Mouse (Mus musculus) layer of hippocampus, adult 8-10 months (tissue): ENCODE results near the gene Svbp. TPM values are rescaled to one million over a fixed set of nuclear protein-coding genes. Genes with fewer than 3 reads are reported as not detected.

Source experiments
- DNase-seq, 2 experiments: peaks; one replicate each; pipeline ENCODE4 v3.0.0; 2022; ENCODE audit warnings: low spot score in 2 of 2
- total RNA-seq, 4 experiments: library from RNA; stranded (reverse); gene quantifications; 2 replicates each; pipeline ENCODE4 v1.2.4; 2022

Gene Svbp
- 10 to 100 TPM; 15.4 to 21.1 (median 16.3) TPM for total RNA-seq

DNA sequence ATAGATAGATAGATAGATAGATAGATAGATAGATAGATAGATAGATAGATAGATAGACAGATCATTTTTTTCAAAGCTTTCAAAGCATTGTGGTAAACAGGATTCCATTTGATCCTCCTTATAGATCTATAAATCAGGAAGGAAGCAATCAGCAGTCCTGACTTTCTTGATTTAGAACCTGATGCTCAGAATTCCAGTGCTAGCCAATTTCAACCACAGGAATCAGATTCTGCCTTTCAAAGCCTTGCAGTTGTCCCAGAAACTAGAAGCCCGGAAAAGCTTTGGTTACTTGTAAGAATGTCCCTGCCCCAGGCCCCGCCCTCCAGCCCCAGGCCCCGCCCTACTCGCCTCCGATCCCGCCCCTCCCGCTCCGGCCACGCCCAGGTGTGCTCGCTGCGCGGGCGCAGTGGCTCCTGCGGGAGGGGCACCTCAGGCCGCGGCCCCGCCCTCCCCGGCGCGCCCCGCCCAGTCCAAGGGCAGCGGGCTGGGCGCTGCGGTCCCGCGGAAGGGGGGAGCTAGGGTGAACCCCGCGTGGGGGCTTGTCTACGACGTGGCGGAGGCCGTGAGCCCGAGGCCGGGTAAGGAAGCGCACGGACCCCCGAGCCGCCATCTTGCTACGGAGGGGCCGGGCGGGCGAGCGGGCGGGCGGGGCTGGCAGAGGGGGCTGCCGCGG, at the start of gene Svbp:
TSS of gene Svbp (plus strand) at position 398 of the 673 bp plus-strand sequence.
- DNase-seq = peak; percentile 53 to 74

DNA sequence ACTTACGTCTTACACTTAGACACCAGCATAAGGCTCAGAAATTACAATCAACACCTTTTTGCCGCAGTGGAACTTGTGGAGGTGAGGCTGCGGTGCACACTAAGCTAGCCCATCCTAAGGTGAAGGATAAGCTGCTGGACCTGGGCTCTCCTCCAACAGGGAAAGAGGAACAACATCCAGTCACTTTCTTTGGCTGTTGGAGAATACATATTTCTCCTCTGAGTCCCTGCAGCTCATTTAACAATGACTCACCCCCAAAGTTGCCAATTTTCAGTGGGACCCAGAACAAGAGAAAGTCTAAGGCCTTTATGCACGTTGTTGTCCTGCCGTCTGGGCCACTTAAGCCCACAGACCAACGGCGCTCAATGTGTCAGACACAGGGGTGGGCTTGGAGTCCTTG, 48.3 kb upstream of the Svbp start:
- DNase-seq = no peak

DNA sequence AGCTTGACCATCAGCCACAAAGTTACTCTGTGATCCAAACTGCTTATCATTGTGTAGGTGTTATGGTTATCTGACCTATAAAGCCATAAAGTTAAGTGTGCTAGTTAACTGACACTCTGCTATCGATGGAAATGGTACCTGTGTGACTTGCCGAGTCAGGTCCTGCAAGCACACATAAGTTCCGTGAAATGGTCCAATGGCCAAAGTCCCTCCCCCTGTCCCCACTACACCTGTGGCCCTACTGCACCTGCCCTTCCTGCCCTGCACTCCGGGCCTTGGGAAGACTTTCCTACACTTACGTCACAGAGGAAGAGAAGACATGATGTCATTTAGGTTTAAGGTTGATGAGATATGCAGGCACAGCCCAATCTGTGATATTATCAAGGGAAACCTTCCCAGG, 47.8 kb upstream of the Svbp start:
- no peak for DNase-seq

DNA sequence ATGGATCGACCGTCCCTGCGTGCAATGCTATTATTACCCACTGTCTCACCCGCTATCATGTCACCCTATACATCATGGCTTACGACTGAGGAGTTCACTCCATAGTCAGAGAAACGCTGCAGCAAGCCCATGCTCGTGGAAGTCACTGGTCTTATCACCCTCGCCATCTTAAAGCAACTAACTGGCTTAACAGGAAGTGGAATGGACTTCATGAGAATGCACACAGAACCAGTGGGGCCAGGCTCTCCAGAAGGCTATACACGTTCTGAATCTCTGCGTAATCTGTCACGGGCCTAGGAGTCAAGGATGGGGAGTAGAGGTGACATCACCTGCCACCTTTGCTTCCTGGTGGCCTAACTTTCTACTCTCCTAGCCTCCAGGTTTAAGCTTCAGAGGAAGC, 46.4 kb upstream of the Svbp start:
- DNase-seq = no peak

DNA sequence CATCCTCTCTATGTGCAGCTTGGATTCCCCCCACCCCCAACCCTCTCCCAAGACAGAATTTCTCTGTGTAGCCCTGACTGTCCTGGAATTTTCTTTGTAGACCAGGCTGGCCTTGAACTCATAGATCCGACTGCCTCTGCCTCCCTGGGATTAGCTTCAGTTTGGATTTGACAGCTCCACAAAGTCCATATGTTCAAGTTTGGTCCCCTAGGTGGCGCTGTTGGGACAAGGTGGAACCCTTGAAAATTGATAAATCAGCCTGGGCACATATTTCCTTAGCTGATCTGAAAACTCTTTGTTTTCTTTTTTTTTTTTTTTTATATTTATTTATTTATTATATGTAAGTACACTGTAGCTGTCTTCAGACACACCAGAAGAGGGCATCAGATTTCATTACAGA, 37.9 kb upstream of the Svbp start:
- peak in 1 of 2 experiments; percentile 55 for DNase-seq

DNA sequence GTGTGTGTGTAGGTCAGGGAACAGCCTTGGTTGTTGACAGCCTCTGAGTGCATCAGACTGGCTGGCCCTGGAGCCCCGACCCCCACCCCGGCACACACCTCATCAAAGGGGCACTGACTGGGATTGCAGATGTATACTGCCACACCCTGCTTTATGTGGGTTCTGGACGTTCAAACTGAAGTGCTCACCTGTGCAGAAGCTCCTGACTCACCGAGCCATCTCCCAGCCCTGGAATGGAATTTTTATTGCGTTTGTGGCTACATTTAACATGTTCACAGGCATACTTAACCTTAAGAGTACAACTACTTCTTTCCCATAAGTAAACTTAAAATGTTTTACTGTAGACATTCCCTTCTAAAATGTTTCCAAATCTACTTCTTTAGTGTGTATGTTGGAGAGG, 37.2 kb upstream of the Svbp start:
- no peak for DNase-seq

DNA sequence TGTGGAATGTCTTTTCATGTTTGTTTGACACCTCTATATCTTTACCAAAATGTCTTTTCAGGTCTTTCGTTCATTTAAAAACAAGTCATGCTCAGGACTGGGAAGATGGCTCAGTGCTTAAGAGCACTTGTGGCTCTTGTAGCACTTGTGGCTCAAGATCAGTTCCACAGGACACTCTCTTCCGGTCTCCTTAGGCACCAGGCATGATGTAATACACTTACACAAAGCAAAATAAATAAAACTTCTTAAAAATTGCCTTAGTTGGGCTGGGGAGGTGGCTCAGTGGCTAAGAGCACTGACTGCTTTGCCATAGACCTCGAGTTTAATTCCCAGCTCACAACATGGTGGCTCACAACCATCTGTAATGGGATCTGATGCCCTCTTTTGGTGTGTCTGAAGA, 33.7 kb upstream of the Svbp start:
- no peak for DNase-seq

DNA sequence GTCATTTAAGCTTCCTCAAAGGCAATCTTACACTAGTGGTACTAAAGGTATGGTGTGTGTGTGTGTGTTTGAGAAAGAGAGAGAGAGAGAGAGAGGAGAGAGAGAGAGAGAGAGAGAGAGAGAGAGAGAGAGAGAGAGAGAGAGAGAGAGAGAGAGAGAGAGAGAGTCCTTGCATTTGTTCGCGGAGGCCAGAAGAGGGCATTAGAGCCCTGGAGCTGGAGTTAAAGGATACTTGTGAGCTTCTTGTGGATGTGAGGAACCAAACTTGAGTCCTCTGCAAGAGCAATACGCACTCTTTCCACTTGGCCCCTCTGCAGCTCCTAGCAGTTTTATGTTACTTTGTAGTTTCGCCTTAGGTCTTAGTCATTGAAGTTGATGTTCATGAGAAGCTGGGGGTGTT, 32.1 kb upstream of the Svbp start:
- no peak for DNase-seq

DNA sequence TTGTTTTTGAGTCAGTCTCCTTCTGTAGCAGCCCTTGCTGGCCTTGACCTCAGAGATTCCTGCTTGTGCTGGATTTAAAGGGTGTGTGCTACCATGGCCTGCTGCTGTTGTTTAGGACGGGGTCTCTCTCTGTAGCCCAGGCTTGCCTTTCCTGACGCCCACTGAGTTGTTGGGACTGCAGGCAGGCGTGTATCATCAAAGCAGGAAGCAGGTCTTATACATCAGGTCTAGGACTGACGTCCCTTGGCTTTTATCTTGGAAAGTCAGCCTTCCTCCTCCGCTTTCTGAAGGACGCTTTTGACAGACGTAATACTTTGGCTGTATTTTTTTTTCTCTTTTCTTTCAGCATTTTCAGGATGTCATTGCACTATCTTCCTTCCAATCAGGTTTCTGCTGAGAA, 29.2 kb upstream of the Svbp start:
- DNase-seq = no peak

DNA sequence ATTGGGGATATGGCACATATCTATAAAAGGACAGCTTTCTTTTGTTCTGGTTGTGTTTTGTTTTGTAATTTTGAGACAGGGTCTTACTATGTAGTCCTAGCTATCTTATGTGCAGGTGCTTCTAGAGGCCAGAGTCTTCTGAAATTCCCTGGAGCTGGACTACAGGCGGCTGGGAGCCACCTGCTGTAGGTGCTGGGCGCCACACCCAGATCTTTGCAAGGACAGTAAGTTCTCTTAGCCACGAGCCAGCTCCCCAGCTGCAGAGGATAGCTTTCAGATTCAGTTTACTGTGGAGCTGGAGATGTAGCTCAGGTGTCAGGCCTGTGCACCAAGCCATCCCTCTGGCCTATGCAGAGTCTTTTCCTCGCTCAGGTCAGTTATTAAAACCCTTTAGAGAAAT, 28.0 kb upstream of the Svbp start:
- no peak for DNase-seq

DNA sequence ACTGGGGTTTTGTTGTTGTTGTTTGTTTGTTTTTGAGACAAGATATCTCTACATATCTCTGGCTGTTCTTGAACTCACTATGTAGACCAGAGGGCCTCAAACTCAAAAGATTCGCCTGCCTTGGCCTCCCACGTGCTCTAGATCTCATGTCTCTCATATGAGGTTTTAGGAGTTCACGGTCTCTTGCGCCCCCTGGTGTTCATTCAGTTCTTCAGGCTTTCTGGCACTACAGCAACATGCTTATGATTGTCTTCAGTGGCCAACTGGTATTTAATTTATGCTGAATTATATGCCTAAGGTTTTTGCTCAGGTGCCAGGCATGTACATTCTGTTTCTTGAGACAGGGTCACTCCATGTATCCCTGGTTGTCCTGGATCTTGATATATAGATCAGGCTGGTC, 27.4 kb upstream of the Svbp start:
- DNase-seq = peak; percentile 82 to 93

DNA sequence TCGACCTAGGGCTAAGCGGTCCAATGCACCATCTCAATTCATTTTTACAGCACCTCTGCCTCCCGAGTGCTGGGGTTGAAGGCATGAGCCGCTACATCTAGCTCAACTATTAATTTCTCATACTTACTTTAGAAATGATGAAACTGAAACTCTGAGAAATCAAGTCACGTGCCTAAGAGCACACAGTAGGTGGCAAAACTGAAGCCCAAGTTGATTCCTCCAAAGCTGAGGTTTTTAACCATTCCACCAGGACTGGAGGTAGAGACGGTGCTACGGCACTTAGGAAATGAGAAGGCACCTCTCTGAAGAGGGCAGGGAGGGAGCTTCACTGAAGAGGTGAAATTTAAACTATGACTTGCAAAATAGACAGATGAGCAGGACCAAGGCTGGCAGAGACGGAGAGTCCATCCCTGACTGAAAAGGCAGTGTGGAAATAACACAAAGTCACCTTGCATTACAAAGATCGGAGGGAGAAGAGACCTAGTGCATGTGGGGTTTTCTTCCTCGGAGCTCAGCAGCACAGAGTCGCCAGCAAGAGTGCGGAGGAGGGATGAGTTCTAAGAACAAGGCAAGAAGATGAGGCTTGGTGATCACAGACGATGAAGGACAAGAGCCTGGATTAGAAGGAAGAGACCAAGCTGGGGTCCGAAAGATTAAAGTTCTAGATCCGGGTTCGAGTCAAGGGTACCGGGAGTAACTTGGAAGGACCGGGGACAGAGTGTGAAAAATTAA, 22.0 kb upstream of the Svbp start:
- DNase-seq = no peak

DNA sequence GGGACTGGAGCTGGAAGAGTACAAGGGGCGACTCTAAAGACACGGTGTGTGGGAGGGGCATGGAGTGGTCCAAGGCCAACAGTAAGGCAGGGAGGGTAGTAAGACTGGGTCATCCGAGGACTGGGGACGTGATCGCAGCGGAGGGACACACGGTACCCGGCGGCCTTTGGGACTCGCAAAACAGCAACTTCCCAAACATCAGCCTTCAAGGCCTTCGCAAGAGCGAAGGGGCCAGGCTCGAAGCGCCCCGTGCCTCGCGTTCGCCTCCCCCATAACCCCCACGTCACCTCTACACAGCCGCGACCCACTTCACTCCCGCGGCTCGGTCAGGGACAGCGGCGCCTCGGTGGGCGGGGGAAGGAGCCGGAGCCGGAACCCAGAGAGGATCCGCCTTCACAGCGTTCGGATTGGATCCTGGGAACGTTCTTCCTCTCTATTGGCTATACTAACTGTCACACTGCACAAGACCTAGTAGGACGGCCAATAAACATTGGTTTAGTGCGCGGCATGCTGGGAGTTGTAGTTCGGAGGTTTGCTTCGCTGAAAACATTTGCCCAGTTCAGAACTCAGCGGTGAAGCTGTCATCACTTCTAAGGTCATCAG, 21.2 kb upstream of the Svbp start, which contains the start of gene Zfp691:
TSS of gene Zfp691 (minus strand) at position 345 of the 603 bp plus-strand sequence.
- peak; percentile 96 for DNase-seq

DNA sequence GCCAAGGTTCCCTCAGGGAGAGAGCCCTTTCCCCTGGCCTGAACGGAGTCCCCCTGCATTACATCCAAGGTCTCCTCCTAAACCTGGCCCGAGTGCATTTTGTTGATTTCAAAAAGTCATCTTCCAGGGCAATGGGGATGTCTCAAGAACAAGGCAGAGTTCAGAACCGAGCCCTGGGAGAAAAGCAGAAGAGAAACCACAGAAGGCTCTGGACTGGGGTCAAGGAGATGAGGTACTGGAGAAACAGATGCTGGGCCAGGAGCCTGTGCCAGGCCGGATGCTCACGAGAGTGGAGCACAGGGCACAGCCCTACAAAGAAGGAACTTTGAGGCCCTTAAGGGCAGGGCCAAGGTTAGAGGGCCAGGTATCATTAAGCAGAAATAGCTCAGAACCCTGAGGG, 17.4 kb upstream of the Svbp start:
- DNase-seq = no peak

DNA sequence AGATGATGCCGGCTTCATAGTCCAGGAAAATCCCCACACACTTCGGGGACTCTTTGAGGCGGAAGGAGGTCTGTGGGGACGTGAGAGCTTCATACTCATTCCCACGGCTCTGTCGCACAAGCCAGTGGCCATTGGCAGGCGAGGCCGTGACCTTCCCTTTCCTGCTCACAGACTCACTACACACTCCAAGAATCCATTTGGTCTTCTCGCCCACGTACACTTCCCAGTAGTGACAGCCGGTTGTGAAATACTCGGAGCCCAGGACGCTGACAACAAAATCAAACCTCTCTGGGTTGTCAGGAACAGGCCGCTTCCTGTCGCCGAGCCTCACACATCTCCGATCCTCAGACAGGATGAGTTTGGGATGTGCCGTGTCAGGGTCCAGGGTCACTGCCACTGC, 16.8 kb upstream of the Svbp start:
- DNase-seq = no peak

DNA sequence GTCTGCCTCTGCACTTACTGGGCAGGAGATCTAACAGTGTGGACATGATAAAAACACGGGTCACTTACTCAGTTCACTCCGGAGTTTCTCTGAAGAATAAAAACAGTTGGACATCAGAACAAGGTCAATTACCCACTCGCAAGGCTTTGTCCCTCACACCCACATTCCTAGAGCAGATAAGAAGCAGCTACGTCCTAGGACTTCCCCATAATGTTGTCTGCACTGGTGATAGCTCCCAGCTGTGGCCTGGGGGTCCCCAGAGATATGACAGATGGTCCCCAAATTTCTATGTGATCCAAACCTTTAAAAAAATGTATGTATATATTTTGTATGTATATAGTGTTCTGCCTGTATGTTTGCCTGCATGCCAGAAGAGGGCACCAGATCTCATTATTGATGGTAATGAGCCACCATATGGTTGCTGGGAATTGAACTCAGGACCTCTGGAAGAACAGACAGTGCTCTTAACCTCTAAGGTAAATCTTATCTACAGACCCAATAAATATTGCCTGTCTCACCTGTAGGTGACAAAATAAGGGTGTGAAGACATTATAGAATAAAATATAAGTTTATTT, 14.9 kb upstream of the Svbp start:
- no peak for DNase-seq

DNA sequence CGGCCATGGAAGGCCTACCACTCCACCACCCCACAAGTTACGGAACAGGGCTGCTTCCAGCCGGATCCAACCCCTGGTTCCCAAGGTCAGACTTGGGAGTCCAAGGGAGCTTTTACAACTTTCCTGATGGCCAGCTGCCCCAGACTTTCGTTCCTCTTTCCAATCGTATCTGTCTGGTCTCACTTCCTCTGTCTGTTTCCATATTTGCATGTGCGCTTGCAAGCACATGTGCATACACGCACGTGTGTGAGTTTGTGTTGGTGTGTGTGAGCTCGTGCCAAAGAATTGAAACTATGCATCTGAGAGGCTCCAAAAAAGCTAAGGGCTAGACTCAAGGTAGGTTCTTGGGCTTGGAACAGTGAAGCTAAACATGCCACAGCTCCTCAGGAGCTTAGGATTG, 13.7 kb upstream of the Svbp start:
- no peak for DNase-seq

DNA sequence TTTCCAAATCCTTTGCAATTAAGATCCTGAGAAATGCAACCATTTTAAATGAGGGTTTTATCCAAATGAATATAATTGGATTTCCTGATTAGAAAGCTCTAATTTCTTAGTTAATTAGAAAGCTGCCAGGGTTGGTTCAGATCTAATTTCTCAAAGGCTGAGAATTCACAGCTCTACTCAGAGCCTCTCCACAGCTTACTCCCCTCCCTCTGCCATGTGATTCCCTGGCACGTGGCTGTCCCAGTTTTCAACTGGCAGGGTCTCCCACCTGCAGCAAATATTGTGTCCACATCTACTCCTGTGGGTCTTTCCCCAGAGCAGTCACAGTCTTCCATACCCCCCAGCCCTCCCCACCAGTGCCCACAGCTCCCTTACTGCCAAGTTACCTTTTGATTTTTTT, 11.6 kb upstream of the Svbp start:
- DNase-seq = no peak

DNA sequence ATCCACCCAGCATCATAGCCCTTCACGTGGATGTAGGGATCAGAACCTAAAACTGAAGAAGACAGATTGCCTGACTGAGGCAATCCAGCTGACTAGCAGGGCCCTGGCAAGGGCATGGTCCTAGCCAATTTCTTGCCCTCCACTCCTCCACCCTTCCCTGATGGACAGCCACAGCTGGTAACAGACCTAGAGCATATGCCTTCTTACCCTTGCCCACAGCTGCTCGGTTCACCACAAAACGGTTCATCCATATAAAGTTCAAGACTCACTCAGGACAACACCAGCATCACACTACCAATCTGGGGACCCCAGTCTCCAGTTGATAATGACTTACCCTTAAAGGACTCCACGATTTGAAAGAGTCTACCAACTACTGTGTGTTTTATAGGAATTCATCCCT, 9.3 kb upstream of the Svbp start:
- DNase-seq = no peak

DNA sequence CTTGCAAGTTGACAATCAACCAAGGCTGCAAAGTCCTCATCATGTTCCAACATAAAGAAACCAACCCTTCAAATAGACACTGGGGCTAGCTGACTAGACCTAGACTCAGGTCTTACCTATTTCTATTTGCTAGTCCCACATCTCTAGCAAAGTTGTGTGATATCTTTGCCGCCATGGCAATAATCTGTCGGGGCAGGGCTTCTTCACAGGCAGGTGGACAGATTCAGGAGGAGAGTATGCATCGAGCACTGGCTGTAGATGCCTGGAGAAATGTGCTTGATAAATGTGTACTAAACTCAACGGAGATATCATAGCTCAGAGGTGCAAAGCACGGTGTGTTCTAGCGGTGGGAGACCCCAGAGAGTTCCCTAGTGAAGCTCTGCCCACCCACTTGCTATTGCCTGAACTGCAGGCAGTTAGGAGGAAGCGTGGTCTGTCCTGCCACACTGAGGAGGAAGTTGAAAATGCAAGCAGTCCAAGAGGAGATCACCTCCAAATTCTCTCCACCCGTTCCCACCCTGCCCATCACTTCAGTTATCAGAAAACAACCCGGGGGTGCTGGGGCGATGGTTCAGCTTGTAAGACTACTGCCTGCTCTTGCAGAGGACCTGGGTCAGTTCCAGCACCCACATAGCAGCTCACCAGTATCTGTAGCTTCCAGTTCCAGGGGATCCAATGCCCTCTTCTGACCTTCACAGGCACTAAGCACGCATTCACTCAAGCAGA, 6.9 kb upstream of the Svbp start:
- DNase-seq = no peak

DNA sequence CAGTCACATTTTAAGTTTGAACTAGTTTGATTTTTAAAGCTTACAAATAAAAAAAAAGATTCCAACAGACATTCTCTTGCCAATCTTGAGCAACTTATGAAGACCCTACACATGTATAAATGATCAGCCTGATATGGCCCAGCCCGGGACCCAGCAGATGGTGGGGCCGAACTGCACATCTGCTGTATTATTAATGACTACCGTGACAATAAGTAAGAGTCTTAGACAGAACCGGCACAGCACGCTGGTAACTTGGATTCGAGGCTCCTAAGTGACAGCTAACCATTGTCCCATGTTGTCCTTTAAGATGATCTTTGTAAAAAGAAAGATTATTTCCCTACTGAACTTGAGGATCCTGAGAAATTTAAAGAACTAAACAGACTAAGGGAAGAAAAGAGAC, 5.7 kb upstream of the Svbp start:
- no peak for DNase-seq

DNA sequence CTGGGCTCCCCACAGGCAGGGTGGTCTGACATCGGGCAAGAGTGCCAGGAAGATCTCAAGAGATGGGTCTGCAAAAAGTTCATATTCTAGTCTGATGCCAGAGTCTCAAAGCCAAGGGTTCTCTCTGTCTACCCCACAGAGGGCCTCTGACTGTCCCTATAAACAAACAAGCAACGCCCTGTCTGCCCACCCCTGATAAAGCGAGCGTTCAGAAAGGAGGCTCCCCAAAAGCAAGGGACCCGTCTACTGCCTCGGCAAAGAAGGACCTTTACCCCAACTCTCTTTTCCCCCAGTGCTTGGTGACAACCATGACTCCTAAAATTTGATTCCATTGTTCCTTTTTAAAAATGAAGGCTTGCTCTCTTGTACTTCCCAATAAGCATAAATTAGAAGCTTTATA, 5.2 kb upstream of the Svbp start, which contains the start of gene Ermap:
TSS of gene Ermap (minus strand) at position 148 of the 400 bp plus-strand sequence.
- DNase-seq = no peak
